Comparison of ENCODE assay signal across 20 mouse cellular contexts in genomic region chr15:100324021-100324591, GRCm38 (mm10). TPM values are rescaled to one million over a fixed set of nuclear protein-coding genes. Genes with fewer than 3 reads are reported as not detected.
DNase-seq lines count a peak whose midpoint lies in the region; ATAC-seq and TF ChIP-seq lines count a peak whose summit lies in the region.
"Had no signal": no experiment of that assay in that cellular context is flagged by ENCODE, and none has a peak within 500 bp of the region (broad histone marks: within the 10 kb centered on the region; RNA-seq: fewer than 3 reads in every experiment).

No protein-coding gene starts in this region.

- no peak overlapping the region for H3K4me2 ChIP-seq in liver, embryonic 11.5 days
- H3K4me2 ChIP-seq: forebrain, embryonic 12.5 days; lung, embryonic 15.5 days; neural tube, embryonic 12.5 days had no signal

- H3K27ac ChIP-seq in liver, embryonic 11.5 days (ENCODE audit: low read depth, low read length) = no peak overlapping the region
- H3K27ac ChIP-seq: forebrain, embryonic 12.5 days; lung, embryonic 15.5 days; neural tube, embryonic 12.5 days had no signal

- ATAC-seq in liver, embryonic 11.5 days (replicated peaks; ENCODE audit: low FRiP score) = no peak
- peak; percentile 57 for ATAC-seq in G1E (ENCODE audit: extremely low read depth, insufficient number of reproducible peaks, low FRiP score, poor library complexity, severe bottlenecking)
- peak; percentile 69 for ATAC-seq in megakaryocyte, adult 5-6 weeks (ENCODE audit: poor library complexity, severe bottlenecking)
- ATAC-seq: hindbrain, embryonic 16.5 days had no signal

- DNase-seq in liver (peak; percentile 59), G1E (ENCODE audit: low spot score) (no peak)
- no peak for DNase-seq in liver, embryonic 11.5 days (ENCODE audit: low spot score)
- DNase-seq in c-Kit-negative CD71-positive TER-119-positive erythroid progenitor cells, embryonic 14.5 days (ENCODE audit: low read depth, low spot score) = peak; percentile 42
- no peak for DNase-seq in ovary, postnatal 10 days (ENCODE audit: low spot score)
- DNase-seq in heart, postnatal 14 days = no peak
- no peak for DNase-seq in B cell, adult 2 months
- DNase-seq: cerebellum, adult 11 months; midbrain, embryonic 14.5 days; thymus, adult 18-20 months had no signal

- intact Hi-C loops in heart, postnatal 14 days (cut with DNase I) = no loop called here

- no peaks in the 10 kb centered on the region for H3K9me3 ChIP-seq in liver, embryonic 11.5 days (ENCODE audit: control insufficient read depth, low read length)
- no peaks in the 10 kb centered on the region for H3K9me3 ChIP-seq in G1E (replicated peaks)
- H3K9me3 ChIP-seq: forebrain, embryonic 12.5 days; lung, embryonic 15.5 days; neural tube, embryonic 12.5 days had no signal

- 0 out of 2 replicates have a peak, but pooled peaks cover 3% of the 10 kb centered on the region for H3K4me1 ChIP-seq in liver, embryonic 11.5 days (replicated peaks; ENCODE audit: control insufficient read depth, insufficient read depth, low read length)
- peaks cover 12% of the 10 kb centered on the region for H3K4me1 ChIP-seq in G1E (ENCODE audit: insufficient read depth, low read depth, low read length)
- H3K4me1 ChIP-seq: forebrain, embryonic 12.5 days; neural tube, embryonic 12.5 days had no signal

- 55% methylated on average over 12 of the region's 12 CpGs for WGBS in liver, embryonic 11.5 days

- H3K4me3 ChIP-seq in liver, embryonic 11.5 days (ENCODE audit: low read depth, low read length) = no peak overlapping the region
- no peak overlapping the region; the same call in 1 of the 2 replicates for H3K4me3 ChIP-seq in G1E (ENCODE audit: low read depth, low read length)
- H3K4me3 ChIP-seq: forebrain, embryonic 12.5 days; lung, embryonic 15.5 days; neural tube, embryonic 12.5 days had no signal

- no peaks in the 10 kb centered on the region for H3K27me3 ChIP-seq in liver, embryonic 11.5 days (replicated peaks; ENCODE audit: control insufficient read depth, insufficient read depth, low read length)
- no peaks in the 10 kb centered on the region; the same call in 1 of the 2 replicates for H3K27me3 ChIP-seq in G1E (ENCODE audit: insufficient read depth, low read length)
- H3K27me3 ChIP-seq: forebrain, embryonic 12.5 days; lung, embryonic 15.5 days; neural tube, embryonic 12.5 days had no signal

- no peak for TF ChIP-seq CTCF in G1E (IDR thresholded peaks at IDR 0.05; ENCODE audit: low read depth, low read length)

- no peaks in the 10 kb centered on the region for H3K36me3 ChIP-seq in liver, embryonic 11.5 days (ENCODE audit: control insufficient read depth, insufficient read depth, low read length)
- H3K36me3 ChIP-seq in G1E (replicated peaks) = no peaks in the 10 kb centered on the region
- H3K36me3 ChIP-seq: forebrain, embryonic 12.5 days; lung, embryonic 15.5 days; neural tube, embryonic 12.5 days had no signal

- no peak overlapping the region for H3K9ac ChIP-seq in liver, embryonic 11.5 days (ENCODE audit: low read depth, low read length)
- H3K9ac ChIP-seq: forebrain, embryonic 12.5 days; lung, embryonic 15.5 days; neural tube, embryonic 12.5 days had no signal

RNA-seq across cellular contexts. Expression of gene Mettl7a3, which starts 10.6 kb away (rescaled TPM):
- polyA plus RNA-seq in liver, embryonic 11.5 days (2014; fragmentation: Nextera tagmentation; extraction: Ambion mirVana) = not detected in 2 replicates
- 1.4 TPM in 1 of 2 replicates, not detected in the other for total RNA-seq in G1E (2014; fragmentation: Nextera tagmentation)
- 0.66 and 0.93 TPM in 2 replicates for total RNA-seq in G1E (2017)
- not detected in 2 replicates for polyA plus RNA-seq in G1E (2012)
- total RNA-seq in megakaryocyte, adult 5-6 weeks (2015) = not detected in 2 replicates
- total RNA-seq in megakaryocyte, adult 5-6 weeks (2017) = not detected in 2 replicates
- total RNA-seq in heart, postnatal 14 days (2021) = not detected
- polyA plus RNA-seq: forebrain, embryonic 12.5 days; heart, embryonic 14.5 days; lung, embryonic 15.5 days; midbrain, embryonic 14.5 days had no signal

RNA-seq across cellular contexts. Expression of gene Mettl7a1, which starts 20.2 kb away (rescaled TPM):
- polyA plus RNA-seq in liver, embryonic 11.5 days (2014; fragmentation: Nextera tagmentation; extraction: Ambion mirVana) = 4.4 and 5.7 TPM in 2 replicates
- total RNA-seq in G1E (2014; fragmentation: Nextera tagmentation) (5.5 and 50.3 TPM in 2 replicates), G1E (2017) (31.2 and 31.6 TPM in 2 replicates)
- 22.1 and 24.2 TPM in 2 replicates for polyA plus RNA-seq in G1E (2012)
- total RNA-seq in megakaryocyte, adult 5-6 weeks (2015) = 21.4 and 25.2 TPM in 2 replicates
- 59.4 and 64.4 TPM in 2 replicates for total RNA-seq in megakaryocyte, adult 5-6 weeks (2017)
- 10 to 100 TPM; 29.3 to 40.9 TPM for total RNA-seq in heart, postnatal 14 days (2021)

RNA-seq across cellular contexts. Expression of gene Methig1, which starts 28.8 kb away (rescaled TPM):
- not detected in 2 replicates for polyA plus RNA-seq in liver, embryonic 11.5 days (2014; fragmentation: Nextera tagmentation; extraction: Ambion mirVana)
- total RNA-seq in G1E (2014; fragmentation: Nextera tagmentation) = not detected in 2 replicates
- total RNA-seq in G1E (2017) = not detected in 2 replicates
- polyA plus RNA-seq in G1E (2012) = 0.11 and 0.22 TPM in 2 replicates
- total RNA-seq in megakaryocyte, adult 5-6 weeks (2015) = not detected in 2 replicates
- total RNA-seq in megakaryocyte, adult 5-6 weeks (2017) = not detected in 2 replicates
- total RNA-seq in heart, postnatal 14 days (2021) = not detected
- total RNA-seq: left cerebral cortex, postnatal 10 days had no signal
- polyA plus RNA-seq: forebrain, embryonic 12.5 days; heart, embryonic 14.5 days; hindbrain, embryonic 16.5 days; lung, embryonic 15.5 days; midbrain, embryonic 14.5 days had no signal

RNA-seq across cellular contexts. Expression of gene Mettl7a2, which starts 28.9 kb away (rescaled TPM):
- not detected in 2 replicates for polyA plus RNA-seq in liver, embryonic 11.5 days (2014; fragmentation: Nextera tagmentation; extraction: Ambion mirVana)
- total RNA-seq in G1E (2014; fragmentation: Nextera tagmentation) (2.2 TPM in 1 of 2 replicates, not detected in the other), G1E (2017) (2.1 and 3.1 TPM in 2 replicates)
- polyA plus RNA-seq in G1E (2012) = 2.4 TPM in 2 replicates
- total RNA-seq in megakaryocyte, adult 5-6 weeks (2015) = not detected in 2 replicates
- total RNA-seq in megakaryocyte, adult 5-6 weeks (2017) = not detected in 2 replicates
- 1 to 10 TPM in 1 of 2 experiments, under 1 TPM in 1; 0.68 to 1.1 TPM for total RNA-seq in heart, postnatal 14 days (2021)
- polyA plus RNA-seq: embryonic facial prominence, embryonic 11.5 days; forebrain, embryonic 12.5 days; heart, embryonic 14.5 days; hindbrain, embryonic 16.5 days; lung, embryonic 15.5 days; midbrain, embryonic 14.5 days had no signal

RNA-seq across cellular contexts. Expression of gene Higd1c, which starts 40.2 kb away (rescaled TPM):
- polyA plus RNA-seq in liver, embryonic 11.5 days (2014; fragmentation: Nextera tagmentation; extraction: Ambion mirVana) = not detected in 2 replicates
- total RNA-seq in G1E (2014; fragmentation: Nextera tagmentation) = not detected in 2 replicates
- total RNA-seq in G1E (2017) = not detected in 2 replicates
- not detected in 2 replicates for polyA plus RNA-seq in G1E (2012)
- not detected in 2 replicates for total RNA-seq in megakaryocyte, adult 5-6 weeks (2015)
- not detected in 2 replicates for total RNA-seq in megakaryocyte, adult 5-6 weeks (2017)
- total RNA-seq in heart, postnatal 14 days (2021) = not detected
- total RNA-seq: adrenal gland, adult 18-20 months; gastrocnemius, adult 8-10 months; left cerebral cortex, postnatal 10 days had no signal
- polyA plus RNA-seq: embryonic facial prominence, embryonic 11.5 days; forebrain, embryonic 12.5 days; heart, embryonic 14.5 days; hindbrain, embryonic 16.5 days; lung, embryonic 15.5 days; midbrain, embryonic 14.5 days had no signal

Comparison
In these comparisons a context has a peak if more than half of its experiments do, and no peak if none do; other contexts are left out.
1. DNase-seq: peak in liver (single experiment) and c-Kit-negative CD71-positive TER-119-positive erythroid progenitor cells, embryonic 14.5 days (single experiment); none in liver, embryonic 11.5 days (single experiment), G1E (single experiment), ovary, postnatal 10 days (single experiment), heart, postnatal 14 days (0 of 2) and B cell, adult 2 months (0 of 2).